Mouse (Mus musculus): ENCODE results near the gene Gm44503. TPM values are rescaled to one million over a fixed set of nuclear protein-coding genes. Genes with fewer than 3 reads are reported as not detected.

Gm44503 gene
- polyA plus RNA-seq, 1 experiment from 2014 or later, result not detected

GRCm38 (mm10) chr9:72975242-72975641 is 16.6 kb downstream of the Gm44503 start:
- 74% methylated on average over 1 of the region's 1 CpGs for WGBS (ENCODE audit: insufficient replicate concordance)
- no peaks in the 10 kb centered on the region for H3K36me3 ChIP-seq
- no peak overlapping the region for H3K4me2 ChIP-seq
- no peaks in the 10 kb centered on the region for H3K27me3 ChIP-seq
- ATAC-seq (ENCODE audit: low read depth) (no peak), DNase-seq (no peak)
- H3K9ac ChIP-seq, result no peak overlapping the region
- H3K27ac ChIP-seq, result no peak overlapping the region
- no peaks in the 10 kb centered on the region for H3K4me1 ChIP-seq (replicated peaks)
- no peak overlapping the region for H3K4me3 ChIP-seq (replicated peaks)
- H3K9me3 ChIP-seq (replicated peaks), result no peaks in the 10 kb centered on the region

- 40% methylated on average over 2 of the region's 2 CpGs for WGBS (ENCODE audit: insufficient replicate concordance)
- Histone ChIP-seq H3K9me3 (replicated peaks) (no peaks in the 10 kb centered on the region), H3K4me1 (replicated peaks) (peaks cover 17% of the 10 kb centered on the region), H3K4me2 (no peak overlapping the region), H3K4me3 (replicated peaks) (no peak overlapping the region), H3K27ac (no peak overlapping the region), H3K36me3 (no peaks in the 10 kb centered on the region), H3K27me3 (no peaks in the 10 kb centered on the region), H3K9ac (no peak overlapping the region)
- DNase-seq (no peak), ATAC-seq (ENCODE audit: low read depth) (no peak)
Observed at GRCm38 (mm10) chr9:72983066-72983465, 24.4 kb downstream of the Gm44503 start.

- peak within 1 kb of the TSS; percentile 83 for H3K9ac ChIP-seq
- H3K27ac ChIP-seq, result peak within 1 kb of the TSS; percentile 78
- under 1% methylated on average over 88 of the region's 88 CpGs for WGBS (ENCODE audit: insufficient replicate concordance)
- H3K4me2 ChIP-seq, result peak within 1 kb of the TSS; percentile 91
- H3K27me3 ChIP-seq, result no peaks in the 10 kb centered on the region
- no peaks in the 10 kb centered on the region for H3K36me3 ChIP-seq
- no peaks in the 10 kb centered on the region for H3K9me3 ChIP-seq (replicated peaks)
- peak within 1 kb of the TSS; percentile 86 for H3K4me3 ChIP-seq (replicated peaks)
- DNase-seq (peak; percentile 94), ATAC-seq (ENCODE audit: low read depth) (peak; percentile 99)
- H3K4me1 ChIP-seq (replicated peaks), result peaks cover 23% of the 10 kb centered on the region
Observed at GRCm38 (mm10) chr9:72985250-72986220, 26.9 kb downstream of the Gm44503 start, which contains the start of the genes Ccpg1os and Ccpg1. TSS of gene Ccpg1os (minus strand) at chr9:72985382. TSS of gene Ccpg1 (plus strand) at chr9:72985429.

GRCm38 (mm10) chr9:72987703-72988102 is 29.1 kb downstream of the Gm44503 start:
- H3K36me3 ChIP-seq, result no peaks in the 10 kb centered on the region
- H3K9ac ChIP-seq, result no peak overlapping the region

GRCm38 (mm10) chr9:72988706-72989105 is 30.1 kb downstream of the Gm44503 start:
- whole genome bisulfite sequencing (ENCODE audit: insufficient replicate concordance), result 77% methylated on average over 5 of the region's 5 CpGs
- H3K27me3 ChIP-seq, result no peaks in the 10 kb centered on the region
- H3K9ac ChIP-seq, result no peak overlapping the region
- peaks cover 26% of the 10 kb centered on the region for H3K4me1 ChIP-seq (replicated peaks)
- H3K9me3 ChIP-seq (replicated peaks), result no peaks in the 10 kb centered on the region
- no peaks in the 10 kb centered on the region for H3K36me3 ChIP-seq
- H3K4me2 ChIP-seq, result no peak overlapping the region
- no peak for ATAC-seq (ENCODE audit: low read depth)
- no peak overlapping the region for H3K27ac ChIP-seq
- no peak overlapping the region for H3K4me3 ChIP-seq (replicated peaks)
- DNase-seq, result no peak

More at GRCm38 (mm10) chr9:72987703-72988102, 29.1 kb downstream of the Gm44503 start:
- no peak for DNase-seq
- Histone ChIP-seq H3K4me2 (no peak overlapping the region), H3K27ac (no peak overlapping the region), H3K4me3 (replicated peaks) (no peak overlapping the region), H3K4me1 (replicated peaks) (peaks cover 26% of the 10 kb centered on the region), H3K9me3 (replicated peaks) (no peaks in the 10 kb centered on the region), H3K27me3 (no peaks in the 10 kb centered on the region)
- no peak for ATAC-seq (ENCODE audit: low read depth)
- WGBS (ENCODE audit: insufficient replicate concordance), result 47% methylated on average over 3 of the region's 3 CpGs

GRCm38 (mm10) chr9:72991420-72991819 is 32.8 kb downstream of the Gm44503 start:
- Histone ChIP-seq H3K4me3 (replicated peaks) (no peak overlapping the region), H3K36me3 (no peaks in the 10 kb centered on the region), H3K4me2 (no peak overlapping the region), H3K4me1 (replicated peaks) (peaks cover 13% of the 10 kb centered on the region), H3K9ac (no peak overlapping the region), H3K9me3 (replicated peaks) (no peaks in the 10 kb centered on the region), H3K27ac (no peak overlapping the region), H3K27me3 (no peaks in the 10 kb centered on the region)
- 74% methylated on average over 2 of the region's 2 CpGs for WGBS (ENCODE audit: insufficient replicate concordance)
- DNase-seq, result no peak
- ATAC-seq (ENCODE audit: low read depth), result no peak

GRCm38 (mm10) chr9:72992576-72992975 is 33.9 kb downstream of the Gm44503 start:
- H3K27me3 ChIP-seq, result no peaks in the 10 kb centered on the region

GRCm38 (mm10) chr9:72996167-72996566 is 37.5 kb downstream of the Gm44503 start:
- Histone ChIP-seq H3K9ac (no peak overlapping the region), H3K27ac (no peak overlapping the region), H3K4me2 (no peak overlapping the region), H3K4me3 (replicated peaks) (no peak overlapping the region), H3K36me3 (no peaks in the 10 kb centered on the region), H3K9me3 (replicated peaks) (no peaks in the 10 kb centered on the region), H3K27me3 (no peaks in the 10 kb centered on the region), H3K4me1 (replicated peaks) (no peaks in the 10 kb centered on the region)
- no peak for ATAC-seq (ENCODE audit: low read depth)
- DNase-seq, result no peak

More at GRCm38 (mm10) chr9:72992576-72992975, 33.9 kb downstream of the Gm44503 start:
- Histone ChIP-seq H3K36me3 (no peaks in the 10 kb centered on the region), H3K4me2 (no peak overlapping the region), H3K27ac (no peak overlapping the region), H3K9ac (no peak overlapping the region), H3K9me3 (replicated peaks) (no peaks in the 10 kb centered on the region), H3K4me1 (replicated peaks) (peaks cover 9% of the 10 kb centered on the region; the same call in 1 of the 2 replicates), H3K4me3 (replicated peaks) (no peak overlapping the region)
- ATAC-seq (ENCODE audit: low read depth), result no peak
- DNase-seq, result no peak
- WGBS (ENCODE audit: insufficient replicate concordance), result 75% methylated on average over 5 of the region's 5 CpGs

- Histone ChIP-seq H3K4me3 (replicated peaks) (no peak overlapping the region), H3K36me3 (no peaks in the 10 kb centered on the region), H3K9ac (no peak overlapping the region), H3K27me3 (no peaks in the 10 kb centered on the region), H3K27ac (no peak overlapping the region), H3K4me2 (no peak overlapping the region), H3K4me1 (replicated peaks) (no peaks in the 10 kb centered on the region), H3K9me3 (replicated peaks) (no peaks in the 10 kb centered on the region)
- DNase-seq (no peak), ATAC-seq (ENCODE audit: low read depth) (no peak)
- WGBS (ENCODE audit: insufficient replicate concordance), result 71% methylated on average over 7 of the region's 7 CpGs
Observed at GRCm38 (mm10) chr9:72996806-72997205, 38.2 kb downstream of the Gm44503 start.

GRCm38 (mm10) chr9:73000487-73000886 is 41.8 kb downstream of the Gm44503 start:
- Histone ChIP-seq H3K9ac (no peak overlapping the region), H3K27me3 (no peaks in the 10 kb centered on the region), H3K9me3 (replicated peaks) (no peaks in the 10 kb centered on the region), H3K27ac (no peak overlapping the region), H3K4me3 (replicated peaks) (no peak overlapping the region), H3K4me1 (replicated peaks) (0 out of 2 replicates have a peak, but pooled peaks cover 2% of the 10 kb centered on the region), H3K36me3 (no peaks in the 10 kb centered on the region), H3K4me2 (no peak overlapping the region)
- WGBS (ENCODE audit: insufficient replicate concordance), result 47% methylated on average over 2 of the region's 2 CpGs
- DNase-seq, result no peak
- no peak for ATAC-seq (ENCODE audit: low read depth)

GRCm38 (mm10) chr9:73001314-73002011 is 42.8 kb downstream of the Gm44503 start:
- Histone ChIP-seq H3K4me2 (no peak overlapping the region), H3K9ac (no peak overlapping the region), H3K4me1 (replicated peaks) (0 out of 2 replicates have a peak, but pooled peaks cover 2% of the 10 kb centered on the region), H3K27ac (no peak overlapping the region), H3K9me3 (replicated peaks) (no peaks in the 10 kb centered on the region), H3K36me3 (peaks cover 3% of the 10 kb centered on the region; the same call in 1 of the 2 replicates), H3K27me3 (no peaks in the 10 kb centered on the region), H3K4me3 (replicated peaks) (no peak overlapping the region)
- DNase-seq (no peak), ATAC-seq (ENCODE audit: low read depth) (no peak)
- WGBS (ENCODE audit: insufficient replicate concordance), result 64% methylated on average over 13 of the region's 13 CpGs

Data from liver, embryonic 13.5 days (tissue).